Mouse (Mus musculus): ENCODE measurements around the gene Cldn4. TPM values are rescaled to one million over a fixed set of nuclear protein-coding genes. Genes with fewer than 3 reads are reported as not detected.

The Cldn4 gene
- total RNA-seq, 2 experiments from 2014 or later, result 0.62 TPM; not detected in 1

Other genes starting within 250 kb of the Cldn4 start
- 10 to 100 TPM; 26.0 to 26.7 TPM for gene Eln, start 199.6 kb downstream of the Cldn4 start, total RNA-seq (2021)
- gene Tmem270, start 40.2 kb downstream of the Cldn4 start, total RNA-seq (2021), result not detected
- not detected for gene Cldn13, start 31.4 kb downstream of the Cldn4 start, total RNA-seq (2021)
- 1 to 10 TPM; 5.7 to 7.2 TPM for gene Mettl27, start 14.6 kb downstream of the Cldn4 start, total RNA-seq (2021)
- gene Cldn3, start 39.3 kb upstream of the Cldn4 start, total RNA-seq (2021), result 1 to 10 TPM in 1 of 2 experiments, under 1 TPM in 1; 0.20 to 1.8 TPM
- 10 to 100 TPM; 67.1 to 69.4 TPM for gene Abhd11, start 62.2 kb upstream of the Cldn4 start, total RNA-seq (2021)
- 1 to 10 TPM; 1.0 to 1.5 TPM for gene Stx1a, start 76.5 kb upstream of the Cldn4 start, total RNA-seq (2021)
- 10 to 100 TPM; 38.4 to 44.3 TPM for gene Dnajc30, start 117.3 kb upstream of the Cldn4 start, total RNA-seq (2021)
- gene Bud23, start 118.0 kb upstream of the Cldn4 start, total RNA-seq (2021), result 10 to 100 TPM; 22.5 to 25.0 TPM
- gene Vps37d, start 131.3 kb upstream of the Cldn4 start, total RNA-seq (2021), result under 1 TPM; 0.17 to 0.36 TPM
- 10 to 100 TPM; 14.1 to 26.6 TPM for gene Mlxipl, start 143.0 kb upstream of the Cldn4 start, total RNA-seq (2021)
- 10 to 100 TPM in 1 of 2 experiments, 1 to 10 TPM in 1; 9.5 to 11.3 TPM for gene Tbl2, start 202.7 kb upstream of the Cldn4 start, total RNA-seq (2021)
- gene Bcl7b, start 221.3 kb upstream of the Cldn4 start, total RNA-seq (2021), result 10 to 100 TPM; 47.0 to 47.8 TPM
- gene Baz1b, start 240.3 kb upstream of the Cldn4 start, total RNA-seq (2021), result 10 to 100 TPM; 39.2 to 43.7 TPM